Mouse (Mus musculus): ENCODE data around the gene Macrod2. TPM values are rescaled to one million over a fixed set of nuclear protein-coding genes. Genes with fewer than 3 reads are reported as not detected.
A peak's percentile ranks its signal among the peaks of the same experiment; 100 is the strongest.

The Macrod2 gene
- polyA plus RNA-seq, 1 experiment from 2014 or later = 47.6 TPM

DNA sequence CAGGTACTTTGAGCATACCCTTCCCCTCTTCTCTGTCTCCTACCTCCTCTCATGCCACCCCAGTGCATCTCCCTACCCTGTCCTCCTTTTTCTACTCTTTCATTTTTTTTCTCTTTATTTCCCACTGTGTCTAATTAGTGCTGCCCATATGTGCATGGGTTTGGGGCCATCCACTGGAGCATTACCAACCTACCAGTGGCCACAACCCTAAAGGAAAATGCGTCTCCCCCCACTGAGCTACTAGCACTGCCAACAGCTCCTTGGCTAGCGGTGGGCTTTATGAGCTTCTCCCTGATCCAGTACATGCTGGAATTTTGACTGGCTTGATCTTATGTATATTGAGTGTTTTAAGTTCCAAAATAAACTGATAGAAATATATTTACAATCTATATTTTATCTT, 1949.6 kb downstream of the Macrod2 start:
- Histone ChIP-seq H3K36me3 (ENCODE audit: control insufficient read depth, insufficient read depth, low read length) (no peaks in the 10 kb centered on the region), H3K4me3 (ENCODE audit: low read depth, low read length) (no peak overlapping the region), H3K27me3 (ENCODE audit: control insufficient read depth, insufficient read depth, low read length) (peaks cover 29% of the 10 kb centered on the region), H3K4me1 (replicated peaks; ENCODE audit: control insufficient read depth, insufficient read depth, low read length) (no peaks in the 10 kb centered on the region), H3K4me2 (ENCODE audit: low read depth, low read length, severe bottlenecking) (no peak overlapping the region), H3K9me3 (ENCODE audit: control insufficient read depth, low read length) (no peaks in the 10 kb centered on the region), H3K9ac (ENCODE audit: low read length) (no peak overlapping the region), H3K27ac (ENCODE audit: low read depth, low read length) (no peak overlapping the region)
- DNase-seq (ENCODE audit: low spot score) = no peak
- 89% methylated on average over 2 of the region's 2 CpGs for WGBS
- no peak for ATAC-seq (replicated peaks; ENCODE audit: low FRiP score)

DNA sequence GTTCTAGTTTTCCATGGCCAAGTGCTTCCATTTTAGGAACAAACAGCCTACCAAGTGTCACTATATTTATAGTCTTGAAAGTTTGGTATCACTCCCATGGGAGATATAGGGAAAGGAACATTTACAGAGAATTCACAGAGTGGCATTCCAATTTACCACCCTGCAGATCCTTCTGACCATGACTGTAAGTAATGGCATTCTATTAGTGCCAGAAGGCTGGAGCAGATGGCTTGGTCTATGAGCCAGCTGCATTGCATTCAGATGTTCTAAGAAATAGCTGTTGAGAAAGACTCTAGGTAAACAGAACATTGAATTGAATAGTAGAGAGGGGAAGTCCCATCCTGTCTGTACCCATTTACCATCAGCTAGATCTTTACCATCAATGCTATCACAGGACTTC, 1954.7 kb downstream of the Macrod2 start:
- Histone ChIP-seq H3K27me3 (ENCODE audit: control insufficient read depth, insufficient read depth, low read length) (peaks cover 2% of the 10 kb centered on the region; the same call in 1 of the 2 replicates), H3K4me1 (replicated peaks; ENCODE audit: control insufficient read depth, insufficient read depth, low read length) (no peaks in the 10 kb centered on the region), H3K4me3 (ENCODE audit: low read depth, low read length) (no peak overlapping the region), H3K9ac (ENCODE audit: low read length) (no peak overlapping the region), H3K4me2 (ENCODE audit: low read depth, low read length, severe bottlenecking) (no peak overlapping the region), H3K36me3 (ENCODE audit: control insufficient read depth, insufficient read depth, low read length) (no peaks in the 10 kb centered on the region), H3K27ac (ENCODE audit: low read depth, low read length) (no peak overlapping the region), H3K9me3 (ENCODE audit: control insufficient read depth, low read length) (no peaks in the 10 kb centered on the region)
- DNase-seq (ENCODE audit: low spot score) = no peak
- ATAC-seq (replicated peaks; ENCODE audit: low FRiP score) = no peak

DNA sequence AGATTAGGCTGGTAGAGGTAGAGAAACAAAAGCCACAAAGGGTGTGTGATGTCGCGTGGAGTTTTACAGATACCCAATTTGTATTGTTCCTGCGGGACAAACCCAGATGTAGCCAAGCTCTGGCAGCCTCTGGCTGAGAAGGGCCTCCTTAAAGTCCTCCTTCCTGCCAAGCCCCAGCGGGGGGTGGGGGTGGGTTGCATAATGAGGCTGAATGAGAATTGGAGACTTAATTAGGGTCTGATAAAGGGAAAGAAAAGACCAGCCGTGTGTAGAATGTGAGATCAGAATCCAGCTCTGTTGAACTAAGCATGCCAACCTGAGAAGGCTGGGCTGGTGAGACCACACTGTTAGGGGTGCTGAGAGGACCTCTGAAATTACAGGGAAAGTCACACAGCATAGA, 1967.8 kb downstream of the Macrod2 start:
- DNase-seq (ENCODE audit: low spot score) (peak; percentile 91), ATAC-seq (replicated peaks; ENCODE audit: low FRiP score) (peak; percentile 96)
- H3K27ac ChIP-seq (ENCODE audit: low read depth, low read length) = no peak overlapping the region
- peaks cover 5% of the 10 kb centered on the region for H3K4me1 ChIP-seq (replicated peaks; ENCODE audit: control insufficient read depth, insufficient read depth, low read length)
- H3K4me3 ChIP-seq (ENCODE audit: low read depth, low read length) = no peak overlapping the region
- no peaks in the 10 kb centered on the region for H3K27me3 ChIP-seq (ENCODE audit: control insufficient read depth, insufficient read depth, low read length)
- no peak overlapping the region for H3K4me2 ChIP-seq (ENCODE audit: low read depth, low read length, severe bottlenecking)
- no peak overlapping the region for H3K9ac ChIP-seq (ENCODE audit: low read length)
- no peaks in the 10 kb centered on the region for H3K36me3 ChIP-seq (ENCODE audit: control insufficient read depth, insufficient read depth, low read length)
- no peaks in the 10 kb centered on the region; the same call in 1 of the 2 replicates for H3K9me3 ChIP-seq (ENCODE audit: control insufficient read depth, low read length)
- WGBS = 4% methylated on average over 5 of the region's 5 CpGs

DNA sequence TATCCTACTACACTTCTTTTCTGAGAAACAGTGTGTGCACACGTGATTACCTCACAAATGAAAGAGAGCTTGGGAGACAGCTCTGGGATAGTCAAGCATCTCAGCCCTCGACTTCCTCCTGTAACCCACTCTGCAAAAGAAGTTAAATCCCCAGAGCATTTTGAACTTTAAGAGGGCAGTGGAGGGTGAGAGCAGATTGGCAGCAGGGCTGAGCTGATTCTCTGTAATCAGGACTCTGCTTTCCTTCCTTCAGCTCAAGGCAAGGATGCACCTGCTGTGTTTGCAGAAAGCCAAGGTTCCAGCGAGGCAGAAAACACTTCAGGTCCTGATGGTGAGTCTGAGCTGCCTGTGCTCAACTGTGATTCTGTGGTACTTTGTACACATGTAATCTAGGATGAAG, 1978.9 kb downstream of the Macrod2 start:
- H3K9ac ChIP-seq (ENCODE audit: low read length) = no peak overlapping the region
- ATAC-seq (replicated peaks; ENCODE audit: low FRiP score) (peak; percentile 44; the same call in 1 of the 2 replicates), DNase-seq (ENCODE audit: low spot score) (no peak)
- no peaks in the 10 kb centered on the region for H3K9me3 ChIP-seq (ENCODE audit: control insufficient read depth, low read length)
- no peak overlapping the region for H3K4me2 ChIP-seq (ENCODE audit: low read depth, low read length, severe bottlenecking)
- H3K36me3 ChIP-seq (ENCODE audit: control insufficient read depth, insufficient read depth, low read length) = no peaks in the 10 kb centered on the region
- H3K4me1 ChIP-seq (replicated peaks; ENCODE audit: control insufficient read depth, insufficient read depth, low read length) = no peaks in the 10 kb centered on the region; the same call in 1 of the 2 replicates
- H3K27me3 ChIP-seq (ENCODE audit: control insufficient read depth, insufficient read depth, low read length) = no peaks in the 10 kb centered on the region
- no peak overlapping the region for H3K4me3 ChIP-seq (ENCODE audit: low read depth, low read length)
- 10% methylated on average over 3 of the region's 3 CpGs for WGBS
- no peak overlapping the region for H3K27ac ChIP-seq (ENCODE audit: low read depth, low read length)

DNA sequence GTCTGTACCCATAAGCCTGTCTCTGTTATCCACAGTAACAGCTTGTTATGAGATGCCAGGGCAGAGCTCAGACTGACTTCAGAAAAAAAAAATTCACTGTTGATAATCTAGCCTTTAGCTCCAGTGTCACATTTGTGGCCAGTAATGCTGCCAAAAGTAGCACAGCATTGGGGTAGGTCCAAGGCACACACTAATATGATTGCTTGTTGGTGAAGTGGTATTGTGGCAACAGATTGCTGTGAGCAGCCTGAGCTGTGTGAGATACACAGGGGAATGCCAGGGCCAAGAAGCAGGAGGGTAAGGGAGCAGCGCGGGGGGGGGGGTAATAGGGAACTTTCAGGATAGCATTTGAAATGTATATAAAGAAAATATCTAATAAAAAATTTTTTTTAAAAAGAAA, 1985.5 kb downstream of the Macrod2 start:
- WGBS = 85% methylated on average over 2 of the region's 2 CpGs
- Histone ChIP-seq H3K4me2 (ENCODE audit: low read depth, low read length, severe bottlenecking) (no peak overlapping the region), H3K36me3 (ENCODE audit: control insufficient read depth, insufficient read depth, low read length) (no peaks in the 10 kb centered on the region)

DNA sequence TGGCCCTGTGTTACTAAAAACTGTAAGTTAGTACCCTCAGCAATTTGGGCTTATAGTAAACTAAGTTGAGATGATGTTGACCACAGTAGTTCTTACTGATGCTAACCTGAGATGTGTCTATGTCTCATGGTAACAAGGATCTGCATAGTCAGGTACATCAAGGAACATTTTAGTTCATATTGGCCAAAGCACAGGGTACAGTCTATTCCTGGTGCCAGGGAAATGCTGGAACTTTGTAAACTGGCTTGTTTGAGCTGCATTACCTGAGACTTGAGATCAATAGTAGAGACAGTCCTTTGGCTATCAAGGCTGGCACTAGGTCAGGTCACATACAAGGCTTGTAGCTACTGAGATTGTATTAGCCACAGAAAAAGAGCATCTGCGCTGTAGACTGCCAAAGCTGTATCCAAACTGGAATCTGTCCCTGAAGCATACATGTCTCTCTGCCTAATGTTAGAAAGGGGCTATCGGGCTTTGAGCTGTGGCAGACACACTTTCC, 1986.0 kb downstream of the Macrod2 start:
- no peaks in the 10 kb centered on the region for H3K27me3 ChIP-seq (ENCODE audit: control insufficient read depth, insufficient read depth, low read length)
- 90% methylated on average over 2 of the region's 2 CpGs for WGBS

More for the DNA sequence above, 1985.5 kb downstream of the Macrod2 start:
- no peak overlapping the region for H3K27ac ChIP-seq (ENCODE audit: low read depth, low read length)
- H3K4me1 ChIP-seq (replicated peaks; ENCODE audit: control insufficient read depth, insufficient read depth, low read length) = no peaks in the 10 kb centered on the region
- H3K4me3 ChIP-seq (ENCODE audit: low read depth, low read length) = no peak overlapping the region
- no peak overlapping the region for H3K9ac ChIP-seq (ENCODE audit: low read length)
- no peak for ATAC-seq (replicated peaks; ENCODE audit: low FRiP score)
- H3K27me3 ChIP-seq (ENCODE audit: control insufficient read depth, insufficient read depth, low read length) = no peaks in the 10 kb centered on the region
- no peaks in the 10 kb centered on the region for H3K9me3 ChIP-seq (ENCODE audit: control insufficient read depth, low read length)
- DNase-seq (ENCODE audit: low spot score) = no peak

DNA sequence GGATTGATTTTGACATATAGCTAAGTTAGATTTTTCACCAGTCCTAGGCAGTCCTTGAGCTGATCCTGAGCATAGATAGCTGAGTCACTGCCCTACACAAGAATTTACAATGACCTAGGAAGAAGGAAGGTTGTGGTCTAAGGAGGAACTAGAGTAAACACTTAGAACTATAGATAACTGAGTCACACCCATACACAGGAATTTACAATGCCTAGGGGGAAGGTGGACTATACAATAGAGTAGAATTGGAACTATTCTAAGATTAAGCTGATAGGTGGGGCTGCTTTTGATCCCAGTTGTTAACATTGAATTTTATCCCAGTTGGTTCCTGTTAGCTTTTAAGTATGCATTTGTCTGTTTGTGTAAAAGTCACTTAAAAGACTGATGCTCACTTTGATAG, 1998.4 kb downstream of the Macrod2 start:
- no peak overlapping the region for H3K9ac ChIP-seq (ENCODE audit: low read length)
- no peaks in the 10 kb centered on the region; the same call in 1 of the 2 replicates for H3K27me3 ChIP-seq (ENCODE audit: control insufficient read depth, insufficient read depth, low read length)
- no peak for ATAC-seq (replicated peaks; ENCODE audit: low FRiP score)
- no peaks in the 10 kb centered on the region for H3K9me3 ChIP-seq (ENCODE audit: control insufficient read depth, low read length)
- no peak overlapping the region for H3K4me2 ChIP-seq (ENCODE audit: low read depth, low read length, severe bottlenecking)
- no peak for DNase-seq (ENCODE audit: low spot score)
- no peak overlapping the region for H3K27ac ChIP-seq (ENCODE audit: low read depth, low read length)
- H3K36me3 ChIP-seq (ENCODE audit: control insufficient read depth, insufficient read depth, low read length) = no peaks in the 10 kb centered on the region
- H3K4me3 ChIP-seq (ENCODE audit: low read depth, low read length) = no peak overlapping the region
- no peaks in the 10 kb centered on the region; the same call in 1 of the 2 replicates for H3K4me1 ChIP-seq (replicated peaks; ENCODE audit: control insufficient read depth, insufficient read depth, low read length)

More for the DNA sequence above, 1986.0 kb downstream of the Macrod2 start:
- ATAC-seq (replicated peaks; ENCODE audit: low FRiP score) (no peak), DNase-seq (ENCODE audit: low spot score) (no peak)
- no peak overlapping the region for H3K4me3 ChIP-seq (ENCODE audit: low read depth, low read length)
- no peaks in the 10 kb centered on the region for H3K9me3 ChIP-seq (ENCODE audit: control insufficient read depth, low read length)
- H3K27ac ChIP-seq (ENCODE audit: low read depth, low read length) = no peak overlapping the region
- H3K36me3 ChIP-seq (ENCODE audit: control insufficient read depth, insufficient read depth, low read length) = no peaks in the 10 kb centered on the region
- H3K9ac ChIP-seq (ENCODE audit: low read length) = no peak overlapping the region
- no peaks in the 10 kb centered on the region for H3K4me1 ChIP-seq (replicated peaks; ENCODE audit: control insufficient read depth, insufficient read depth, low read length)
- H3K4me2 ChIP-seq (ENCODE audit: low read depth, low read length, severe bottlenecking) = no peak overlapping the region

DNA sequence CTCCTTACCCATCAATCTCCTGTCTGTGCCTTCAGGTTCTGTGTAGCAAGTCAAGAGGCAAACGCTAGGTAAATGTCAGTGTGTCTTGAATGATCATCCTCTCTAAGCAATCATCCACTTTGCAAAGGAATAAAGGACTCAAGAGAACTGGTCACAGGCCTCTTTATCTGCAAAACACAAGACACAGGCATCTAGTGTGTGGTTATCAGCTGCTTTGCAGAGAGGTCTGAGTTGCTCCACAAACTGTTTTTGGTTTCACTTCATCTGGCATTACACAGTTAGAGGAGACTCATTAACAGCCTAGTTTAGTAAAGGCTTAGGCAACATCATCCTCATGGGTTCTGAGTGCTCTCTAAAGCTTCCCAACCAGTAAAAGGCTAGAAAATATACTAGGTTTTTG, 2004.4 kb downstream of the Macrod2 start:
- H3K9me3 ChIP-seq (ENCODE audit: control insufficient read depth, low read length) = no peaks in the 10 kb centered on the region
- no peaks in the 10 kb centered on the region for H3K36me3 ChIP-seq (ENCODE audit: control insufficient read depth, insufficient read depth, low read length)
- WGBS = 73% methylated on average over 1 of the region's 1 CpGs
- no peak for DNase-seq (ENCODE audit: low spot score)
- no peak; the same call in 1 of the 2 replicates for ATAC-seq (replicated peaks; ENCODE audit: low FRiP score)
- no peak overlapping the region for H3K27ac ChIP-seq (ENCODE audit: low read depth, low read length)
- H3K4me2 ChIP-seq (ENCODE audit: low read depth, low read length, severe bottlenecking) = no peak overlapping the region
- H3K4me1 ChIP-seq (replicated peaks; ENCODE audit: control insufficient read depth, insufficient read depth, low read length) = no peaks in the 10 kb centered on the region
- H3K9ac ChIP-seq (ENCODE audit: low read length) = no peak overlapping the region
- H3K27me3 ChIP-seq (ENCODE audit: control insufficient read depth, insufficient read depth, low read length) = no peaks in the 10 kb centered on the region
- H3K4me3 ChIP-seq (ENCODE audit: low read depth, low read length) = no peak overlapping the region

DNA sequence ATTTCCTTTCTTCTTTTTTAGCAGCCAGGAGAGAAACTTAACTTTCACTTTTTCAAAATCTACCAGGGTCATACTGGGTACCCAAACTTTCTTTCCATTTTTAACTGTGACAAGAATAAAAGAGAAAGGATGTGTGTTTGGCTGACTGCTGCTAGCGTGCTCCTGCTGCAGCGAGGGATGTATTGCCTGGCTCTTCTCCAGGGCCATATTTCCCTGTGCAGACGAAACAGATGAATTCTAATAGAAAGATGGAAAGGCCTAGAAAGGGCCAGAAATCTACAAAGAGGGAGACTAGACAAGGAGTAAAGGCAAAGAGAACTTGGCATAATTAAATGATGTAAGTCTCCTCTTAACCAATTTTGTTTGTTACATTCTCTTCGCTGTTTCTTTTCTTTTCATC, 2005.7 kb downstream of the Macrod2 start:
- 93% methylated on average over 4 of the region's 4 CpGs for WGBS

More for the DNA sequence above, 2005.7 kb downstream of the Macrod2 start:
- Histone ChIP-seq H3K4me3 (ENCODE audit: low read depth, low read length) (no peak overlapping the region), H3K27ac (ENCODE audit: low read depth, low read length) (no peak overlapping the region), H3K27me3 (ENCODE audit: control insufficient read depth, insufficient read depth, low read length) (no peaks in the 10 kb centered on the region), H3K9ac (ENCODE audit: low read length) (no peak overlapping the region), H3K4me2 (ENCODE audit: low read depth, low read length, severe bottlenecking) (no peak overlapping the region), H3K4me1 (replicated peaks; ENCODE audit: control insufficient read depth, insufficient read depth, low read length) (no peaks in the 10 kb centered on the region), H3K9me3 (ENCODE audit: control insufficient read depth, low read length) (no peaks in the 10 kb centered on the region), H3K36me3 (ENCODE audit: control insufficient read depth, insufficient read depth, low read length) (no peaks in the 10 kb centered on the region)
- DNase-seq (ENCODE audit: low spot score) = no peak
- ATAC-seq (replicated peaks; ENCODE audit: low FRiP score) = no peak
